Mouse (Mus musculus) ZHBTc4 (cell line): Measurements from ENCODE around the gene Sdhd.

ENCODE experiments used
- DNase-seq: peaks from one replicate; pipeline ENCODE4 v3.0.0-alpha.2; 2011; ENCODE audit warnings: low read depth, low spot score

Sdhd gene

GRCm38 (mm10) chr9:50586955-50587354, 16.7 kb downstream of the Sdhd start:
- no peak for DNase-seq

GRCm38 (mm10) chr9:50585145-50585818, 18.3 kb downstream of the Sdhd start:
- DNase-seq = no peak

GRCm38 (mm10) chr9:50580370-50580769, 23.2 kb downstream of the Sdhd start:
- no peak for DNase-seq

- DNase-seq = no peak
Observed at GRCm38 (mm10) chr9:50569599-50570525, 33.8 kb downstream of the Sdhd start.

- no peak for DNase-seq
Observed at GRCm38 (mm10) chr9:50567881-50568280, 35.7 kb downstream of the Sdhd start.

- DNase-seq = no peak
Observed at GRCm38 (mm10) chr9:50567372-50567771, 36.2 kb downstream of the Sdhd start.

- DNase-seq = no peak
Observed at GRCm38 (mm10) chr9:50565940-50566339, 37.7 kb downstream of the Sdhd start.

GRCm38 (mm10) chr9:50565173-50565572, 38.4 kb downstream of the Sdhd start:
- no peak for DNase-seq

- no peak for DNase-seq
Observed at GRCm38 (mm10) chr9:50561918-50562360, 41.7 kb downstream of the Sdhd start.

GRCm38 (mm10) chr9:50561145-50561917, 42.3 kb downstream of the Sdhd start, which contains the start of gene Tex12:
Gene Tex12 (minus strand): TSS chr9:50561325.
- DNase-seq = peak; percentile 83

GRCm38 (mm10) chr9:50555094-50555446, 48.5 kb downstream of the Sdhd start, which contains the start of gene Bco2:
Gene Bco2 (minus strand): TSS chr9:50555181.
- DNase-seq = peak; percentile 54

GRCm38 (mm10) chr9:50554241-50555093, 49.1 kb downstream of the Sdhd start, which contains the start of gene Il18:
Gene Il18 (plus strand): TSS chr9:50554827.
- peak; percentile 73 for DNase-seq

GRCm38 (mm10) chr9:50553547-50553946, 50.1 kb downstream of the Sdhd start:
- DNase-seq = no peak

- DNase-seq = no peak
Observed at GRCm38 (mm10) chr9:50552206-50552605, 51.4 kb downstream of the Sdhd start.

GRCm38 (mm10) chr9:50548936-50549335, 54.7 kb downstream of the Sdhd start:
- DNase-seq = no peak

GRCm38 (mm10) chr9:50547859-50548478, 55.6 kb downstream of the Sdhd start:
- no peak for DNase-seq
